Mouse (Mus musculus): Measurements from ENCODE around the gene Olfr394.

- TF ChIP-seq CTCF (IDR thresholded peaks at IDR 0.05; ENCODE audit: low read depth) (no peak), EP300 (optimal IDR thresholded peaks at IDR 0.05) (no peak)
These were observed 45.8 kb upstream of the Olfr394 start, which contains the start of gene Olfr23 for GRCm38 (mm10) chr11:73936377-73936776.
